Mouse (Mus musculus): ENCODE results near the gene Tmprss15. TPM values are rescaled to one million over a fixed set of nuclear protein-coding genes. Genes with fewer than 3 reads are reported as not detected.

The Tmprss15 gene
- total RNA-seq (2023; ENCODE audit: inconsistent age), result not detected in 4 replicates

GRCm38 (mm10) chr16:79090997-79091396 lies at the start of gene Tmprss15:
Gene Tmprss15, minus strand, starts transcription at chr16:79091097.

GRCm38 (mm10) chr16:78930382-78931286 lies 160.3 kb downstream of the Tmprss15 start, which contains the start of gene Chodl:
Gene Chodl, plus strand, starts transcription at chr16:78930948.

Other genes starting within 250 kb of the Tmprss15 start
- not detected in 4 replicates for gene Chodl, start 160.1 kb downstream of the Tmprss15 start, total RNA-seq (2023; ENCODE audit: inconsistent age)